Mouse (Mus musculus): ENCODE measurements at regions not wholly inside any gene's neighbourhood (a gene's known extent, or its start where the extent isn't known, plus 50 kb on each side); places are given as distances from the start of the nearest gene placed in this dataset.

GRCm38 (mm10) chr4:152865894-152866293, 388.2 kb upstream of the Kcnab2 start:
- DNase-seq (ENCODE audit: low read depth in 2 of 2, low spot score in 2 of 2): no peak

- DNase-seq (ENCODE audit: low read depth in 2 of 2, low spot score in 2 of 2): no peak
Observed at GRCm38 (mm10) chr4:152862818-152863614, 385.3 kb upstream of the Kcnab2 start.

GRCm38 (mm10) chr4:152859161-152859560, 381.5 kb upstream of the Kcnab2 start:
- DNase-seq (ENCODE audit: low read depth in 2 of 2, low spot score in 2 of 2): no peak

GRCm38 (mm10) chr4:152850147-152850546, 372.5 kb upstream of the Kcnab2 start:
- no peak for DNase-seq (ENCODE audit: low read depth in 2 of 2, low spot score in 2 of 2)

- no peak for DNase-seq (ENCODE audit: low read depth in 2 of 2, low spot score in 2 of 2)
Observed at GRCm38 (mm10) chr4:152836080-152836479, 358.4 kb upstream of the Kcnab2 start.

GRCm38 (mm10) chr4:152834421-152835110, 356.9 kb upstream of the Kcnab2 start:
- DNase-seq (ENCODE audit: low read depth in 2 of 2, low spot score in 2 of 2): no peak

GRCm38 (mm10) chr4:152833411-152834310, 356.0 kb upstream of the Kcnab2 start:
- no peak for DNase-seq (ENCODE audit: low read depth in 2 of 2, low spot score in 2 of 2)

- DNase-seq (ENCODE audit: low read depth in 2 of 2, low spot score in 2 of 2): no peak
Observed at GRCm38 (mm10) chr4:152832757-152833363, 355.2 kb upstream of the Kcnab2 start.

- DNase-seq (ENCODE audit: low read depth in 2 of 2, low spot score in 2 of 2): no peak
Observed at GRCm38 (mm10) chr4:152825185-152825584, 347.5 kb upstream of the Kcnab2 start.

GRCm38 (mm10) chr4:152816139-152816757, 338.6 kb upstream of the Kcnab2 start:
- no peak for DNase-seq (ENCODE audit: low read depth in 2 of 2, low spot score in 2 of 2)

- no peak for DNase-seq (ENCODE audit: low read depth in 2 of 2, low spot score in 2 of 2)
Observed at GRCm38 (mm10) chr4:152806611-152807010, 328.9 kb upstream of the Kcnab2 start.

- DNase-seq (ENCODE audit: low read depth in 2 of 2, low spot score in 2 of 2): no peak
Observed at GRCm38 (mm10) chr4:152799392-152799791, 321.7 kb upstream of the Kcnab2 start.

- no peak for DNase-seq (ENCODE audit: low read depth in 2 of 2, low spot score in 2 of 2)
Observed at GRCm38 (mm10) chr4:152788431-152788830, 310.8 kb upstream of the Kcnab2 start.

GRCm38 (mm10) chr4:152784972-152785371, 307.3 kb upstream of the Kcnab2 start:
- DNase-seq (ENCODE audit: low read depth in 2 of 2, low spot score in 2 of 2): no peak

GRCm38 (mm10) chr4:152779526-152779925, 301.9 kb upstream of the Kcnab2 start:
- DNase-seq (ENCODE audit: low read depth in 2 of 2, low spot score in 2 of 2): no peak

GRCm38 (mm10) chr4:152775801-152776200, 298.1 kb upstream of the Kcnab2 start:
- no peak for DNase-seq (ENCODE audit: low read depth in 2 of 2, low spot score in 2 of 2)

GRCm38 (mm10) chr4:152771386-152771785, 293.7 kb upstream of the Kcnab2 start:
- no peak for DNase-seq (ENCODE audit: low read depth in 2 of 2, low spot score in 2 of 2)

GRCm38 (mm10) chr4:152767372-152767771, 289.7 kb upstream of the Kcnab2 start:
- no peak for DNase-seq (ENCODE audit: low read depth in 2 of 2, low spot score in 2 of 2)

- no peak for DNase-seq (ENCODE audit: low read depth in 2 of 2, low spot score in 2 of 2)
Observed at GRCm38 (mm10) chr4:152763116-152763515, 285.4 kb upstream of the Kcnab2 start.

GRCm38 (mm10) chr4:152762576-152762975, 284.9 kb upstream of the Kcnab2 start:
- DNase-seq (ENCODE audit: low read depth in 2 of 2, low spot score in 2 of 2): no peak

GRCm38 (mm10) chr4:152757191-152757590, 279.5 kb upstream of the Kcnab2 start:
- DNase-seq (ENCODE audit: low read depth in 2 of 2, low spot score in 2 of 2): no peak
